Mouse (Mus musculus) limb, embryonic 11.5 days (tissue): Measurements from ENCODE around the gene Zfp710. TPM values are rescaled to one million over a fixed set of nuclear protein-coding genes. Genes with fewer than 3 reads are reported as not detected.

Experiments used
- ATAC-seq: fragments of 200-750 bp; cut with Nextera tagmentation; 2 replicates; pipeline ENCODE4 v1.8.0; 2017; ENCODE audit warnings: low read depth; ENCODE audit not compliant: insufficient number of reproducible peaks, low FRiP score, low TSS enrichment
- DNase-seq: peaks from one replicate; pipeline ENCODE4 v3.0.0-alpha.2; 2015; ENCODE audit warnings: low spot score
- H3K27ac ChIP-seq: fragments of 300-500 bp; sonication (generic); replicated peaks from 2 replicates; pipeline ENCODE4 v1.5.1; 2014; ENCODE audit warnings: low read depth, mild to moderate bottlenecking, low read length
- H3K27me3 ChIP-seq: fragments of 300-500 bp; sonication (generic); 2 replicates; pipeline ENCODE4 v1.6.1; 2014; ENCODE audit warnings: mild to moderate bottlenecking, low read length, mixed read lengths; ENCODE audit not compliant: control insufficient read depth, insufficient read depth
- H3K36me3 ChIP-seq: fragments of 300-500 bp; sonication (generic); 2 replicates; pipeline ENCODE4 v1.6.1; 2014; ENCODE audit warnings: mild to moderate bottlenecking, low read length, moderate library complexity, mixed read lengths; ENCODE audit not compliant: control insufficient read depth, insufficient read depth
- H3K4me1 ChIP-seq: fragments of 300-500 bp; sonication (generic); 2 replicates; pipeline ENCODE4 v1.6.1; 2014; ENCODE audit warnings: low read length, mixed read lengths; ENCODE audit not compliant: control insufficient read depth, insufficient read depth
- H3K4me2 ChIP-seq: fragments of 300-500 bp; sonication (generic); 2 replicates; pipeline ENCODE4 v1.6.1; 2014; ENCODE audit warnings: low read depth, mild to moderate bottlenecking, moderate library complexity; ENCODE audit not compliant: severe bottlenecking
- H3K4me3 ChIP-seq: fragments of 300-500 bp; sonication (generic); 2 replicates; pipeline ENCODE4 v1.5.1; 2014; ENCODE audit warnings: low read depth, low read length
- H3K9ac ChIP-seq: fragments of 300-500 bp; sonication (generic); 2 replicates; pipeline ENCODE4 v1.6.1; 2014; ENCODE audit warnings: mild to moderate bottlenecking, low read length
- H3K9me3 ChIP-seq: fragments of 300-500 bp; sonication (generic); 2 replicates; pipeline ENCODE4 v1.6.1; 2016; ENCODE audit warnings: low read length; ENCODE audit not compliant: control insufficient read depth
- WGBS: fragments of 180-500 bp; shearing (Covaris S2); extraction: QIAGEN DNeasy Blood & Tissue Kit; methylation state at CpG from one replicate; pipeline ENCODE4 v1.1.7; 2014; 5-methylcytosine and 5-hydroxymethylcytosine counted together
- polyA plus RNA-seq: library from polyadenylated mRNA; unstranded; fragments of >200 nt; fragmentation: Nextera tagmentation; extraction: Ambion mirVana; gene quantifications from 2 replicates; pipeline ENCODE4 v1.2.1, GENCODE M21; 2014

Zfp710 gene
- polyA plus RNA-seq, 1 experiment from 2014 or later: 15.4 TPM

- Histone ChIP-seq H3K9ac (no peak overlapping the region), H3K9me3 (no peaks in the 10 kb centered on the region), H3K4me2 (no peak overlapping the region), H3K4me3 (no peak overlapping the region), H3K4me1 (peaks cover 2% of the 10 kb centered on the region; the same call in 1 of the 2 replicates), H3K36me3 (no peaks in the 10 kb centered on the region), H3K27ac (no peak overlapping the region), H3K27me3 (no peaks in the 10 kb centered on the region)
- no peak for DNase-seq
- ATAC-seq: no peak
- 94% methylated on average over 3 of the region's 3 CpGs for WGBS
These were observed 40.6 kb downstream of the Zfp710 start for GRCm38 (mm10) chr7:80065250-80065649.

- H3K4me2 ChIP-seq: no peak overlapping the region
- no peak overlapping the region for H3K27ac ChIP-seq
- no peaks in the 10 kb centered on the region for H3K9me3 ChIP-seq
- DNase-seq (no peak), ATAC-seq (no peak)
- WGBS: 78% methylated on average over 13 of the region's 13 CpGs
- H3K9ac ChIP-seq: no peak overlapping the region
- H3K36me3 ChIP-seq: no peaks in the 10 kb centered on the region
- no peaks in the 10 kb centered on the region for H3K27me3 ChIP-seq
- peaks cover 4% of the 10 kb centered on the region; the same call in 1 of the 2 replicates for H3K4me1 ChIP-seq
- H3K4me3 ChIP-seq: no peak overlapping the region
These were observed 42.3 kb downstream of the Zfp710 start for GRCm38 (mm10) chr7:80066675-80067455.

- no peaks in the 10 kb centered on the region for H3K27me3 ChIP-seq
- DNase-seq (no peak), ATAC-seq (no peak)
- WGBS: 67% methylated on average over 7 of the region's 7 CpGs
- H3K4me2 ChIP-seq: no peak overlapping the region
- H3K36me3 ChIP-seq: no peaks in the 10 kb centered on the region
- H3K4me1 ChIP-seq: peaks cover 6% of the 10 kb centered on the region; the same call in 1 of the 2 replicates
- no peak overlapping the region for H3K4me3 ChIP-seq
- no peaks in the 10 kb centered on the region for H3K9me3 ChIP-seq
- H3K9ac ChIP-seq: no peak overlapping the region
- no peak overlapping the region for H3K27ac ChIP-seq
These were observed 43.7 kb downstream of the Zfp710 start for GRCm38 (mm10) chr7:80068341-80068740.

GRCm38 (mm10) chr7:80069615-80070327, 45.2 kb downstream of the Zfp710 start:
- ATAC-seq: no peak
- H3K4me1 ChIP-seq: peaks cover 8% of the 10 kb centered on the region; the same call in 1 of the 2 replicates
- 19% methylated on average over 13 of the region's 13 CpGs for WGBS

GRCm38 (mm10) chr7:80071209-80071608, 46.6 kb downstream of the Zfp710 start:
- H3K4me1 ChIP-seq: peaks cover 22% of the 10 kb centered on the region
- 87% methylated on average over 9 of the region's 9 CpGs for WGBS
- H3K27ac ChIP-seq: no peak overlapping the region

More at GRCm38 (mm10) chr7:80069615-80070327, 45.2 kb downstream of the Zfp710 start:
- H3K9ac ChIP-seq: no peak overlapping the region
- H3K27ac ChIP-seq: no peak overlapping the region
- no peaks in the 10 kb centered on the region for H3K36me3 ChIP-seq
- no peaks in the 10 kb centered on the region for H3K9me3 ChIP-seq
- H3K4me3 ChIP-seq: no peak overlapping the region
- H3K4me2 ChIP-seq: no peak overlapping the region
- no peaks in the 10 kb centered on the region for H3K27me3 ChIP-seq
- DNase-seq: no peak

GRCm38 (mm10) chr7:80072297-80072696, 47.7 kb downstream of the Zfp710 start:
- Histone ChIP-seq H3K9me3 (no peaks in the 10 kb centered on the region), H3K9ac (no peak overlapping the region), H3K4me2 (no peak overlapping the region), H3K36me3 (no peaks in the 10 kb centered on the region), H3K4me1 (peaks cover 33% of the 10 kb centered on the region), H3K27me3 (no peaks in the 10 kb centered on the region), H3K4me3 (no peak overlapping the region), H3K27ac (no peak overlapping the region)
- WGBS: 74% methylated on average over 6 of the region's 6 CpGs
- no peak for ATAC-seq
- no peak for DNase-seq

More at GRCm38 (mm10) chr7:80071209-80071608, 46.6 kb downstream of the Zfp710 start:
- H3K4me3 ChIP-seq: no peak overlapping the region
- ATAC-seq (no peak), DNase-seq (no peak)
- no peak overlapping the region for H3K9ac ChIP-seq
- H3K36me3 ChIP-seq: no peaks in the 10 kb centered on the region
- no peaks in the 10 kb centered on the region for H3K27me3 ChIP-seq
- H3K4me2 ChIP-seq: no peak overlapping the region
- H3K9me3 ChIP-seq: no peaks in the 10 kb centered on the region

- no peaks in the 10 kb centered on the region for H3K9me3 ChIP-seq
- H3K4me3 ChIP-seq: no peak overlapping the region
- no peak for DNase-seq
- H3K27ac ChIP-seq: no peak overlapping the region
- no peaks in the 10 kb centered on the region for H3K36me3 ChIP-seq
- WGBS: 83% methylated on average over 8 of the region's 8 CpGs
- H3K9ac ChIP-seq: no peak overlapping the region
- H3K27me3 ChIP-seq: no peaks in the 10 kb centered on the region
- H3K4me1 ChIP-seq: peaks cover 36% of the 10 kb centered on the region
- no peak for ATAC-seq
- no peak overlapping the region for H3K4me2 ChIP-seq
These were observed 48.9 kb downstream of the Zfp710 start for GRCm38 (mm10) chr7:80073506-80073905.

GRCm38 (mm10) chr7:80074921-80075441, 50.4 kb downstream of the Zfp710 start:
- no peak overlapping the region for H3K9ac ChIP-seq
- no peak for DNase-seq
- no peak overlapping the region for H3K4me3 ChIP-seq
- H3K9me3 ChIP-seq: no peaks in the 10 kb centered on the region
- no peak for ATAC-seq
- 0 out of 2 replicates have a peak overlapping the region, but pooled peaks have one; percentile 30 for H3K27ac ChIP-seq
- H3K4me1 ChIP-seq: peaks cover 40% of the 10 kb centered on the region
- H3K27me3 ChIP-seq: no peaks in the 10 kb centered on the region
- 58% methylated on average over 5 of the region's 5 CpGs for WGBS
- 0 out of 2 replicates have a peak overlapping the region, but pooled peaks have one; percentile 4 for H3K4me2 ChIP-seq
- no peaks in the 10 kb centered on the region for H3K36me3 ChIP-seq
